Mouse (Mus musculus) naive thymus-derived CD4-positive, alpha-beta T cell, adult 5 months (primary cell): ENCODE results near the gene Olfr45. TPM values are rescaled to one million over a fixed set of nuclear protein-coding genes. Genes with fewer than 3 reads are reported as not detected.

ENCODE experiments used
- polyA plus RNA-seq: library from polyadenylated mRNA; unstranded; fragments of 100-300 nt; shearing (Covaris generic); gene quantifications from one replicate; pipeline ENCODE4 v1.2.1, GENCODE M21; 2017

The Olfr45 gene
- not detected for polyA plus RNA-seq

GRCm38 (mm10) chr7:140681651-140682050 is at the start of gene Olfr45:
Gene Olfr45, plus strand, starts transcription at chr7:140681951.

GRCm38 (mm10) chr7:140646152-140646551 is 35.6 kb upstream of the Olfr45 start, which contains the start of gene Olfr53:
Gene Olfr53, plus strand, starts transcription at chr7:140646452.

GRCm38 (mm10) chr7:140659630-140660029 is 22.1 kb upstream of the Olfr45 start, which contains the start of gene Olfr539:
Gene Olfr539, plus strand, starts transcription at chr7:140659930.

GRCm38 (mm10) chr7:140696967-140697366 is 15.2 kb downstream of the Olfr45 start, which contains the start of gene Olfr541:
Gene Olfr541, plus strand, starts transcription at chr7:140697267.

Other genes starting within 250 kb of the Olfr45 start
- not detected for gene Olfr533, start 218.6 kb upstream of the Olfr45 start, polyA plus RNA-seq
- not detected for gene Olfr535, start 197.7 kb upstream of the Olfr45 start, polyA plus RNA-seq
- gene Olfr536, start 174.6 kb upstream of the Olfr45 start, polyA plus RNA-seq, result not detected
- gene Olfr538, start 114.1 kb upstream of the Olfr45 start, polyA plus RNA-seq, result not detected
- not detected for gene Olfr46, start 80.7 kb upstream of the Olfr45 start, polyA plus RNA-seq
- gene Olfr61, start 53.0 kb upstream of the Olfr45 start, polyA plus RNA-seq, result not detected
- not detected for gene Olfr53, start 35.5 kb upstream of the Olfr45 start, polyA plus RNA-seq
- not detected for gene Olfr539, start 22.0 kb upstream of the Olfr45 start, polyA plus RNA-seq
- gene Olfr541, start 15.3 kb downstream of the Olfr45 start, polyA plus RNA-seq, result not detected
- not detected for gene Cyp2e1, start 81.8 kb downstream of the Olfr45 start, polyA plus RNA-seq
- gene Syce1, start 105.9 kb downstream of the Olfr45 start, polyA plus RNA-seq, result 0.47 TPM
- 0.11 TPM for gene Zfp941, start 140.2 kb downstream of the Olfr45 start, polyA plus RNA-seq
- not detected for gene Urah, start 153.1 kb downstream of the Olfr45 start, polyA plus RNA-seq
- gene Scgb1c1, start 163.6 kb downstream of the Olfr45 start, polyA plus RNA-seq, result not detected
- not detected for gene Odf3, start 165.9 kb downstream of the Olfr45 start, polyA plus RNA-seq
- not detected for gene Gm45785, start 174.4 kb downstream of the Olfr45 start, polyA plus RNA-seq
- 93.6 TPM for gene Ric8a, start 175.0 kb downstream of the Olfr45 start, polyA plus RNA-seq
- gene Bet1l, start 175.6 kb downstream of the Olfr45 start, polyA plus RNA-seq, result 48.0 TPM
- gene Psmd13, start 200.0 kb downstream of the Olfr45 start, polyA plus RNA-seq, result 144 TPM
- gene Sirt3, start 200.4 kb downstream of the Olfr45 start, polyA plus RNA-seq, result 6.2 TPM
- gene Cox8b, start 218.5 kb downstream of the Olfr45 start, polyA plus RNA-seq, result not detected
- not detected for gene Nlrp6, start 239.0 kb downstream of the Olfr45 start, polyA plus RNA-seq